Mouse (Mus musculus) E14TG2a.4 (cell line): ENCODE data around the gene Ctf2.

Experiments used
- CTCF ChIP-seq: conservative IDR thresholded peaks from 2 replicates; pipeline ENCODE4 v1.5.1; 2014; ENCODE audit warnings: low read length
- NANOG ChIP-seq: IDR thresholded peaks from 2 replicates; pipeline ENCODE4 v1.6.1; 2014; ENCODE audit warnings: borderline replicate concordance, low read length, mixed read lengths
- POU5F1 ChIP-seq: IDR thresholded peaks from 2 replicates; pipeline ENCODE4 v1.6.1; 2014; ENCODE audit warnings: low read length, borderline replicate concordance

GRCm38 (mm10) chr7:127693290-127693689 lies 38.7 kb downstream of the Ctf2 start:
- TF ChIP-seq CTCF (no peak), POU5F1 (no peak), NANOG (no peak)
